Mouse (Mus musculus) erythroblast, embryonic 14.5 days (primary cell): ENCODE data around the gene Cox7a1.

ENCODE experiments used
- GATA1 ChIP-seq: IDR thresholded peaks from 2 replicates; pipeline ENCODE4 v1.6.1; 2012; ENCODE audit warnings: low read length, inconsistent platforms, mixed read lengths
- TAL1 ChIP-seq: IDR thresholded peaks from 3 replicates; pipeline ENCODE4 v1.6.1; 2012; ENCODE audit warnings: low read length, inconsistent platforms, mixed read lengths

DNA sequence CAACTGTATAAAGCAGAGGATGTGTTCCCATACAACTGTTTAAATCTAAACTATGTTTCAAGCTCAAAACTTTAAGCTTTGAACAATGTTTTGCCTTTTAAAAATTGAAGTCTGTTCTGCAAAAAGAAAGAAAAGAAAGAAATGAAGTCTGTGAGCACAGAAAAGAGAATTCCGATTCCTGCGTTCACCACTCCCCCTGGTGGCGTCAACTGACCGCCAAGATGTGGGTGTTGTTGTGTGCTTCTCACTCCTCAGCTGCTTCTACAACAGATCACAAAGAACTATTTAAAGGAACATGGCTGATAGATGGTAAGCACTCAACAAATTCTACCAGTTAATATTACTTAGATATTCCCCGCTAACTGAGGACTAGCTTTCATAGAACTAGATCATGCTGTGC lies 20.8 kb upstream of the Cox7a1 start:
- no peak for TF ChIP-seq GATA1
- TF ChIP-seq TAL1 = no peak
